Mouse (Mus musculus) brain, adult 2 months (tissue): ENCODE results near the gene Wbp2nl.

Experiments used
- DNase-seq: peaks from one replicate; pipeline ENCODE4 v3.0.0; 2011; ENCODE audit warnings: low read depth, low spot score

Wbp2nl gene

GRCm38 (mm10) chr15:82298764-82299561, at the start of gene Wbp2nl:
Wbp2nl (plus strand) TSS chr15:82298954.
- DNase-seq, result no peak

GRCm38 (mm10) chr15:82251579-82251978, 47.2 kb upstream of the Wbp2nl start:
- no peak for DNase-seq

DNA sequence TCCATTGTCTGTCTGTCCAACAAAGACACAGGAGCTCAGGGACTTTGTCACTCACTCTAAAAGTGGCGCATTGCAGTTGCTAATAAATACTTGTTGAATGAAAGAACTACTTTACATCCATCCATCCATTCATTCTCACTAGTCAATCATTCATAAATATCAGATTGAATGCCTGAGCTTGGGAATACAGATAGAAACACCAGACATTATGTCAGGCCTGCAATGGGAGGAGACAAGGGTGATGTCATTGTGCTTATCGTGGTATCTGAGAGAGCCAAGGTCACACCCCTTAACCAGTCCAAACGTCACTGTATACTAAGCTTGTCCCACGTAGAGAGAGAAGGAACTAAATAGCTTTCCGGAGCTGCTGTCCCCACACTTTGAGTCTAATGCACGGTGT, 46.7 kb upstream of the Wbp2nl start, which contains the start of gene 1500009C09Rik:
Gene 1500009C09Rik (plus strand): TSS at position 301 of the 400 bp plus-strand sequence.
- DNase-seq, result no peak

- DNase-seq, result peak; percentile 80
Observed at GRCm38 (mm10) chr15:82255248-82255647, 43.5 kb upstream of the Wbp2nl start.

DNA sequence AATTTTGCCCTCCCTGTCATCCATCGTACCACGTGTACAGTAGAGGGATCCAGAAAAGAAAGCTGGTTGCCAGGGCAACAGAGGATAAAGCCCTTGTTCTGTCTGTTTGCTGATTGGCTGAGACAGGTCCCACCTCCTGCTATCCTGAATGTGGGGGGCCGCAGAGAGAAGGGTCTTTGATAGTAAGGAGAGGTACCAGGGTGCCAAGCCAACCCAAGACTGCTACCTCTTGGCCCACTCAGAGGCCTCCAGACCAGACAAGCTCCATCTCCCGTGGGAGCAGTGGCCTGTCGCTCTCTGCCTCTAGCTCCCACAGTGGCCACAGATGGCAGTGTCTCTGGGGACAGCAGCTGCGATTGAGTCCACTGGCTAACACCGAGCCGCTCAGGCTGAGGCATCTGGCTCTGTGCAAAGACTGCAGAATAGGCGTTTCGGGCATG, 42.8 kb upstream of the Wbp2nl start:
- peak; percentile 97 for DNase-seq

- DNase-seq, result peak; percentile 87
Observed at GRCm38 (mm10) chr15:82259510-82259909, 39.2 kb upstream of the Wbp2nl start.

DNA sequence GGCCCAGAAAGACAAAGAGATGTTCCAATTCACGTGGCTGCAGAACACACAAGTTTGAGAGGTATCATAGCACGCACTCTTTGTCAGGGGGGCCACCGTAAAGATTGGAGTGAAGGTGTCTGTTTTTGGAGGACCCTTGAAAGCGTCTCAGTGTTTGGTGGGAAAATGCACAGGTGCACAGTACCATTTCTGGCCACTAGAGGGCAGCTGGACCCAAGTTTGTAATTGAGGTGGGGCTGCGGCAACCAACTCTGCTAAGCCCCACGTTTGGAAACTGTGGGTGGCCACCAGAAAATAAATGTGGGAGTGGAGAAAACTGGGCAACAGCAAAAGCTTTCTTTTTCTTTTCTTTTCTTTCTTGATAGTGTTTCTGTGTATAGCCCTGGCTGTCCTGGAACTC, 32.4 kb upstream of the Wbp2nl start:
- peak; percentile 74 for DNase-seq

DNA sequence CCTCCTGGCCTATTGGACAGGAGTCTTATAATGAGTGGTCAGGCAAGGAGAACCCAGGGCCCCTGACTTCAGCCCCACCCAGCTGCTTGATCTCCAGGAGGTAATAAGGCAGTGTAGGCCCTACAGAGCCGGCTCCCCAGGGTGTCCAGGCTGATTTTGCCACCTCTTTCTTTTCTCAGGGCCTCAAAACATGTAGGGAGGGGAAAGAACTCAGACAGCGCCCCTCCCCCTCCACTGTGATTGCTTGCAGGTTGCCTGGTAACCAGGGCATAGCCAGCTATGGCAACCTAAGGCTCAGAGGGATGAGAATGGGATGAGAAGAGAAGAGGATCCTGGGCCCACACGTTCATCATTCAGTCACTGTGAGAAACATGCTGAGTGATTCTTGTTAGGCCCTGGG, 30.6 kb upstream of the Wbp2nl start:
- peak; percentile 75 for DNase-seq

- DNase-seq, result peak; percentile 96
Observed at GRCm38 (mm10) chr15:82268783-82269182, 30.0 kb upstream of the Wbp2nl start.

GRCm38 (mm10) chr15:82271201-82271600, 27.6 kb upstream of the Wbp2nl start:
- peak; percentile 96 for DNase-seq

DNA sequence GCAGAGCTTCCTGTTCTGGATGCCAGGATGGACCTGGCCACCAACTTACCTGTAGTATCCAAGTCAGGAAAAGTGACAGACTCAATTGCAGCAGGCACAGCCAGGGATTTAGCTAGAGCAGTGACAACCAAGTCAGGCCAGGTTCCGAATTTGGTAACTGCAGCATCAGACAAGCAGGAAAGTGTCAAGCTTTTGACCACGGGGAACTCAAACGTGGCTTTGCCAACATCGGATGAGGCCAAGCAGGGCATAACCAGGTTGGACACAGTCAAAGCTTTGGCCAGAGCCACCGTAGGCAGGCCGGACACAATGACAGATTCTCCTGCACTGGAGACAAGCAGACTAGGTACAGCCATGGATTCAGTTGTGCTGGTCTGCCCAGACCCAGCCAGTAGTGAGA, 26.5 kb upstream of the Wbp2nl start:
- DNase-seq, result peak; percentile 82

DNA sequence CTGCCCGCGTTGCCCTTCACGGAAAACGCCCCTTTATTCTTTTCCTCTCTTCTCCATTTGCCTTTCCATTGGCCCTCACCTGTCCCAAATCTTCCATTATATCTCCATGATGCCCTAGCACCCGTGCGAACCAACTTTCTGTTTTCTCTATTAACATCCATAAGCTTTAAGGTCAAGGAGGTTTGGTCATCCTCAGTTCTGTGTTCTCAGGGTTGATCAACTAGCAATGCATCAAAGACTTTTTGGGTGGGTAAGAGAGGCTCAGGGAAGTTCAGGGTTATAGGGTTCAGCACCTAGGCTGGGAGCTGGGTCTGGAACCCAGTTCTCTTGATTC, 24.2 kb upstream of the Wbp2nl start, which contains the start of gene Sept3:
Gene Sept3 (plus strand): TSS at position 301 of the 334 bp plus-strand sequence.
- DNase-seq, result no peak

- peak; percentile 87 for DNase-seq
Observed at GRCm38 (mm10) chr15:82274927-82275901, 23.5 kb upstream of the Wbp2nl start.

GRCm38 (mm10) chr15:82277591-82277990, 21.2 kb upstream of the Wbp2nl start:
- DNase-seq, result peak; percentile 96

DNA sequence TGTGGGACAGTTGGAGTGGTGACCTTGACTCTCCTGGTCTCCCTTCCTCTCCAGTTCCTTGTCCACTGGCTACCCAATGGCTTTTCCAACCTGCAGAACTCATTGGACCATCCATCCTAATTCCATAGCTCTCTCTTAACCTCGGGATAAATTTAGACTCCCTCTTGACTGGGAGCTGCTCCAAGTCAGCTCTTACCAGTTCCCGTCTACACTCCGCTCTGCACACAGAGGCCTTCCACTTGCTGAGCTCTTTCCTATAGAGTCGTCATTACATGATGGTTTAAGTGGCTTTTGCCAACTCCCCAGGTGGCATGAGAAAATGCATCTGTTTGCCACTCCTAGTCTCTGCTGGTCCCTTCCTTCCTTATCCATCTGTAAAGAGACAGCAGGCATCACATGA, 18.1 kb upstream of the Wbp2nl start:
- DNase-seq, result peak; percentile 54

DNA sequence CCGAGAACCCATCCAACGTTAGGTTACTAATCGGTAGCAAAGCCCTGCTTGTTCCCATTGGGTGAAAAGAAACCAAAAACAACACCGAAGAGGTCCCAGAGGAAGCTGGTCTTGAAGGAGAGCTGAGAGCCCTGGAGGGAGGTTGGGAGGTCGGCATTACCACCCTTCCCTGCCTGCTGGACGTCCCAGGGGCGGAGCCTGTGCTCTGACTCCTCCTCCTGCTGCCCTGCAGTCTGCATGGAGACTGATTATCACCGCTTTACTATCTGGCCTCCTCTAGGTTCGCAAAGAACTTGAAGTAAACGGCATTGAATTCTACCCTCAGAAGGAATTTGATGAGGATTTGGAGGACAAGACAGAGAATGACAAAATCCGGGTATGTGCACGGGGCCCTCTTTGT, 12.6 kb upstream of the Wbp2nl start:
- no peak for DNase-seq

DNA sequence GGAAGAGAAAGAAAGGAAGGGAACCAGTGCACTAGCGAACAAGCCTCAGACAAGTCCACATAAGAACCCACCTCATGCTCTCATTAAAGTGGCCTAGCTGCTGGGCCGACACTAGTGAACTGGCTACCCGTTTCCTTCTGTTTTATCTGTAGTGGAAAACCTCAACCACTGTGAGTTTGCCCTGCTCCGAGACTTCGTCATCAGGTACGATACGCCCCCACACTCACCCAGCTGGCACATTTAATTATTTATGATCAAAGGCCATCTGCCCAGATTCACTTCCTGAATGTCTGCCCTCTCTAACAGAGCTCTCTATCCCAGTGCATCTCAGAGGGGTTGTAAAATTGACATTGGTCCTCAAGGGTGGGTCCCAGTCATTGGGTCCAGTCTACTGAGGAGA, 8.5 kb upstream of the Wbp2nl start:
- DNase-seq, result no peak

- DNase-seq, result no peak
Observed at GRCm38 (mm10) chr15:82292851-82293250, 5.9 kb upstream of the Wbp2nl start.

DNA sequence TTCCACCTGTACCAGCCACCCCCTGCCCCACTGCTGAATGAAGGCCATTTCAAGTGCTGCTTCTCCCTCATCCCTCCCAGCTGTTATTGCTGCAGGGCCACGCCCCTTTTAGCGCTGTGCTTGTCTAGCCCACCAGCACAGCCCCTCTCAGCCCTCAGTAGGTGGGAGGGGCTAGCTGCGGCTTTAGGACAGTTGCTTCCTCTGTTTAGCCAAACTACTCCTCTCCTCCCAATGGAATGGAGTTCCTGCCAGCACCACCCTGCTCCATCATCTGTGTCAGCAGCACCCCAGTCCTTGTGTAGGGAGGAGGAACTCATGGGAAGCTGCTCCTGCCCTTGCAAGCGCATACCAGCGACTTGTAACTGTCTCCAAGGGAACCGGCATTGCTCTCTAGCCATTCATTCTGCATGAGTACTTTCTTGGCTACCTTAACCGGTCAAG, 5.5 kb upstream of the Wbp2nl start:
- peak; percentile 59 for DNase-seq

DNA sequence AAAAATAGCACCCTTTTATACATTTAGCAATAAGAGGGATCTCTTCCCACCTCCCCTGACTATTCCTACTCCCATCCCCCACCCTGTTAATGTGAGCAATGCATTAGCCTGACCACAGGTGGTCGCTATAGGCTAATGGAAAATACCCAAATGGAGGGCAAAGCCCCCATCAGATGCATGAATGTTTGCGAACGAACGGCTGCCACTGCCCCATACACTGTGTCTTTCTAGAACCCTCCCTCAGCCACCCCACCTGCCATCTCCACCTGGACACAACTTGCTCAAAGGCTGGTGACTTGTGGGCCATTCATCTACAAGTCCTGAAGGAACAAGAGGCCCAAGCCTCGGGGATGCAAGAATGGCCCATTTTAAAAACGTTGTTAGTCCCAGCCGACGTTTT, 4.7 kb upstream of the Wbp2nl start:
- DNase-seq, result no peak

- DNase-seq, result no peak
Observed at GRCm38 (mm10) chr15:82307107-82307506, 8.4 kb downstream of the Wbp2nl start.

- DNase-seq, result no peak
Observed at GRCm38 (mm10) chr15:82308416-82308815, 9.7 kb downstream of the Wbp2nl start.
